Mouse (Mus musculus): ENCODE measurements around the gene Pjvk. TPM values are rescaled to one million over a fixed set of nuclear protein-coding genes. Genes with fewer than 3 reads are reported as not detected.
A peak's percentile ranks its signal among the peaks of the same experiment; 100 is the strongest.

Gene Pjvk
- polyA plus RNA-seq, 1 experiment = 0.06 TPM

DNA sequence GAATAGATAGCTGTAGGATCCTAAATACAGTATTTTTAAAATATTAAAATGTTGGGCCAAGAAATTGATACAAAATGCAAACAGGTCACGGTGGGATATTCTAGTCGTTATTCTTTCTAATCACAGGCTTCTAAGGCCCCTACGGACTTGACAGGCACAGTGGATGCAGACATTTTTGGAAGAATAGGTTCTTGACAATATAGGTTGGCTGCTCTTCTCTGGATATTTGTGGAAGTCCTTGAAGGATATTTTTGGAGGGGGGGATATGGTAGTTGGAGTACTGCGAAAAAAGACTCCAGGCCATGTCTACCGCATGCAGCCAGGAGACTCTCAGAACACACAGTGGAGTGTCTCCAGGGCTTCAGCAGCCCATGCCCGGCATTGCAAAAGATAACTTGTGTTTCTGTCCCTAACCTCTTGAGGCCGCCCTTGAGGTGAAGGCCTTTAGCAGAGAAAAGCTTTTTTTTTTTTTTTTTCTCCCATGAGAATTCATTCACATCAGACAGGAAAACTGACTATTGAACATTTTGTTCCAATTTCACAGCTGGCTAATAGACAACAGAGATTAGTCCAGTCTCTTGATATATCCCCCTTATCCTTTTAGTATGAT, 25.3 kb downstream of the Pjvk start:
- DNase-seq (ENCODE audit: low read depth in 1 of 2, low spot score in 2 of 2) = peak; percentile 52 to 71
- no peaks in the 10 kb centered on the region for H3K27me3 ChIP-seq (ENCODE audit: control insufficient read depth, insufficient read depth, low read length)
- no peak overlapping the region for H3K4me3 ChIP-seq (ENCODE audit: extremely low read depth, insufficient read depth, insufficient read length)
- no peaks in the 10 kb centered on the region for H3K36me3 ChIP-seq (ENCODE audit: control insufficient read depth, insufficient read depth, low read length)
- TF ChIP-seq POLR2A (IDR thresholded peaks at IDR 0.05; ENCODE audit: low read depth, low read length) (no peak), CTCF (IDR thresholded peaks at IDR 0.05; ENCODE audit: extremely low read depth, insufficient read depth, insufficient read length, insufficient replicate concordance) (no peak)
- peak overlapping the region; percentile 43; the same call in 1 of the 2 replicates for H3K27ac ChIP-seq (ENCODE audit: insufficient read depth, low read length)
- 21% methylated on average over 7 of the region's 7 CpGs for WGBS
- H3K4me1 ChIP-seq (ENCODE audit: control insufficient read depth, insufficient read depth, insufficient read length) = peaks cover 15% of the 10 kb centered on the region; the same call in 1 of the 2 replicates

GRCm38 (mm10) chr2:76674725-76675427, 26.6 kb downstream of the Pjvk start, which contains the start of gene Plekha3:
TSS of gene Plekha3 (plus strand) at chr2:76675281.
- TF ChIP-seq CTCF (IDR thresholded peaks at IDR 0.05; ENCODE audit: extremely low read depth, insufficient read depth, insufficient read length, insufficient replicate concordance) (no peak), POLR2A (IDR thresholded peaks at IDR 0.05; ENCODE audit: low read depth, low read length) (no peak; the same call in none of the 2 replicates)
- peaks cover 15% of the 10 kb centered on the region; the same call in 1 of the 2 replicates for H3K4me1 ChIP-seq (ENCODE audit: control insufficient read depth, insufficient read depth, insufficient read length)
- 3% methylated on average over 52 of the region's 52 CpGs for WGBS
- no peaks in the 10 kb centered on the region; the same call in 1 of the 2 replicates for H3K36me3 ChIP-seq (ENCODE audit: control insufficient read depth, insufficient read depth, low read length)
- H3K27ac ChIP-seq (ENCODE audit: insufficient read depth, low read length) = peak within 1 kb of the TSS; percentile 83
- no peaks in the 10 kb centered on the region for H3K27me3 ChIP-seq (ENCODE audit: control insufficient read depth, insufficient read depth, low read length)
- peak; percentile 41 to 81 for DNase-seq (ENCODE audit: low read depth in 1 of 2, low spot score in 2 of 2)
- peak within 1 kb of the TSS; percentile 64 for H3K4me3 ChIP-seq (ENCODE audit: extremely low read depth, insufficient read depth, insufficient read length)

DNA sequence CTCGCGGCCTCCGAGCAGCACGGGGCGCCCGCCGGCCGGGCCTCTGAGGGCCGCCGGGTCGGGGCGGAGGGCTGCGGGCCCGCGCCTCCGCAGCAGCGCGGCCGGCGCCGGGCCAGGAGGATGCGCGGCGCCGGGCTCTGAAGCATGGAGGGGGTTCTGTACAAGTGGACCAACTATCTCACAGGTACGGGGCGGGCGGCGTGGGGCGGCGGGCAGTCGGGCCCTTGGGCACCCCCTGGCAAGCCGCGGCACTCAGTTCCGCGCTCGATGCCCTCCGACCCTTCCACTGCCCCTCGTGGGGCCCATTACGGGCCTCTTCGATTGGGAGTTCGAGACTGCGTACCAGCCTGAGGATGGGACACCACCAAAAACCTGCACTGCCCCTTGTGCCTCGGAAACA, 27.2 kb downstream of the Pjvk start:
- H3K4me1 ChIP-seq (ENCODE audit: control insufficient read depth, insufficient read depth, insufficient read length) = peaks cover 15% of the 10 kb centered on the region; the same call in 1 of the 2 replicates
- peak in 1 of 2 experiments; percentile 18 for DNase-seq (ENCODE audit: low read depth in 1 of 2, low spot score in 2 of 2)
- TF ChIP-seq CTCF (IDR thresholded peaks at IDR 0.05; ENCODE audit: extremely low read depth, insufficient read depth, insufficient read length, insufficient replicate concordance) (no peak), POLR2A (IDR thresholded peaks at IDR 0.05; ENCODE audit: low read depth, low read length) (no peak)
- peak overlapping the region; percentile 64 for H3K4me3 ChIP-seq (ENCODE audit: extremely low read depth, insufficient read depth, insufficient read length)
- H3K36me3 ChIP-seq (ENCODE audit: control insufficient read depth, insufficient read depth, low read length) = no peaks in the 10 kb centered on the region; the same call in 1 of the 2 replicates
- peak overlapping the region; percentile 26; the same call in 1 of the 2 replicates for H3K27ac ChIP-seq (ENCODE audit: insufficient read depth, low read length)
- WGBS = under 1% methylated on average over 44 of the region's 44 CpGs
- H3K27me3 ChIP-seq (ENCODE audit: control insufficient read depth, insufficient read depth, low read length) = no peaks in the 10 kb centered on the region

GRCm38 (mm10) chr2:76675949-76676348, 27.7 kb downstream of the Pjvk start:
- no peaks in the 10 kb centered on the region for H3K27me3 ChIP-seq (ENCODE audit: control insufficient read depth, insufficient read depth, low read length)
- TF ChIP-seq CTCF (IDR thresholded peaks at IDR 0.05; ENCODE audit: extremely low read depth, insufficient read depth, insufficient read length, insufficient replicate concordance) (no peak), POLR2A (IDR thresholded peaks at IDR 0.05; ENCODE audit: low read depth, low read length) (no peak)
- H3K36me3 ChIP-seq (ENCODE audit: control insufficient read depth, insufficient read depth, low read length) = peaks cover 2% of the 10 kb centered on the region; the same call in 1 of the 2 replicates
- H3K27ac ChIP-seq (ENCODE audit: insufficient read depth, low read length) = no peak overlapping the region
- DNase-seq (ENCODE audit: low read depth in 1 of 2, low spot score in 2 of 2) = no peak
- 30% methylated on average over 4 of the region's 4 CpGs for WGBS
- H3K4me3 ChIP-seq (ENCODE audit: extremely low read depth, insufficient read depth, insufficient read length) = no peak overlapping the region; the same call in 1 of the 2 replicates
- H3K4me1 ChIP-seq (ENCODE audit: control insufficient read depth, insufficient read depth, insufficient read length) = peaks cover 15% of the 10 kb centered on the region; the same call in 1 of the 2 replicates

DNA sequence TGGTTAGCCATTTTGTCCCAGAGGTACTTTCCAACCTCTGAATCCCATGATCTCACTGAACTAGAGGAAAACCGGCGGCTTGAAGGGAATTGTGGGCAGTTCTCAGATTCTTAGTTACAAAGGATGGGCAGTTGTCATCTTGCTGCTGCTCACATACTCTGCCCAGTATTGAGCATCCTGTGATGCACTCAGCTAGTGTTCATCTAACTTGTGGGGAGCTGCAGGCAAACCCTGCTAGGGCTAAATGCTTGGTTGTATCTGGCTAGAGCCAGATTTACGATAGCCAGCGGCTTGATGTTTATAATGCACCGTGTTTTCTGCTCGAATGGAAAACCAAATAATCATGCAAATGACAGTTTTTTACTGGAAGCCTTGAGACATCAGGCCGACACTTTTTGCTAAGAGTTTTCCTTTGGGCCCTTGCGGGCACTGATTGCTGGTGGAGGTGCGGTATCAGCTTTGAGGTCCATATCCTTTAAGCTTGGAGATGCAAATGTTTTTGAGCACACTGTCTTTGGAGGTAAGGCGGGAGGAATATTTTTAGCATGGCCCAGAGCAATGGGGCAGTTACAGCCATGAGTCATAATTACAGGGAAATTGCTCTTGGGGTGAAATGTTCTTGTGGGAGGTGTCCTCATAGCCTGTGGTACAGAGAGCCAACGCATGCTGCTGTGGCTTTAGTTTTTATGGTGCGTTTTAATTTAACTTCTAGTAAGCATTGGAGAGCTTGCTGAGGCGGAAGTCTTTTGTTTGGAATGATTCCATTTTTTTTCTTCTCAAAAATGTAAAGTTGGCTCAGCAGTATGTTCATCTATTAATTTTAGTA, 28.3 kb downstream of the Pjvk start:
- Histone ChIP-seq H3K27me3 (ENCODE audit: control insufficient read depth, insufficient read depth, low read length) (no peaks in the 10 kb centered on the region), H3K27ac (ENCODE audit: insufficient read depth, low read length) (no peak overlapping the region), H3K4me3 (ENCODE audit: extremely low read depth, insufficient read depth, insufficient read length) (no peak overlapping the region), H3K4me1 (ENCODE audit: control insufficient read depth, insufficient read depth, insufficient read length) (peaks cover 15% of the 10 kb centered on the region; the same call in 1 of the 2 replicates), H3K36me3 (ENCODE audit: control insufficient read depth, insufficient read depth, low read length) (peaks cover 2% of the 10 kb centered on the region)
- DNase-seq (ENCODE audit: low read depth in 1 of 2, low spot score in 2 of 2) = no peak
- TF ChIP-seq POLR2A (IDR thresholded peaks at IDR 0.05; ENCODE audit: low read depth, low read length) (no peak), CTCF (IDR thresholded peaks at IDR 0.05; ENCODE audit: extremely low read depth, insufficient read depth, insufficient read length, insufficient replicate concordance) (no peak)
- 76% methylated on average over 13 of the region's 13 CpGs for WGBS

DNA sequence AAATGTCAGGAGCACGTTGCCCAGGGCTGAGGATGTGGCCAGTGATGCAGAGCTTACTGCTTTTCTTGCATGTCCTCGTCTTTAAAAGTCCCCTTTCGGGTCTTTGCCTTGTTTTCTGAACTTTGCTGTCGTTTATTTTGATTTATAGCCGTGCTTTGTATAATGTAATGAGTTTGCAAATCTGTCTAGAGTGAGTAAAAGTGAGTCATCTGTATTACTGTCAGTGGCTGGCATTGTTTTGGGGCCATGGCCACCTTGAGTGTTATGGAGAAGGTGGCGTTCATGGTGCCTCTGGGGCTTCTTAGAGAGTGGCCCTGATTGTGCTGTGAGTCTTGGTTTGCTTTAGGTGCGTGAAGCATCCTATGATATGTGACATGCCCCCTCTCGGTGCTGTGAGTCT, 34.0 kb downstream of the Pjvk start:
- H3K4me1 ChIP-seq (ENCODE audit: control insufficient read depth, insufficient read depth, insufficient read length) = no peaks in the 10 kb centered on the region
- no peak for DNase-seq (ENCODE audit: low read depth in 1 of 2, low spot score in 2 of 2)
- TF ChIP-seq CTCF (IDR thresholded peaks at IDR 0.05; ENCODE audit: extremely low read depth, insufficient read depth, insufficient read length, insufficient replicate concordance) (no peak), POLR2A (IDR thresholded peaks at IDR 0.05; ENCODE audit: low read depth, low read length) (no peak)
- H3K27ac ChIP-seq (ENCODE audit: insufficient read depth, low read length) = no peak overlapping the region
- 93% methylated on average over 8 of the region's 8 CpGs for WGBS
- H3K4me3 ChIP-seq (ENCODE audit: extremely low read depth, insufficient read depth, insufficient read length) = no peak overlapping the region
- peaks cover 34% of the 10 kb centered on the region for H3K36me3 ChIP-seq (ENCODE audit: control insufficient read depth, insufficient read depth, low read length)
- H3K27me3 ChIP-seq (ENCODE audit: control insufficient read depth, insufficient read depth, low read length) = no peaks in the 10 kb centered on the region
